Mouse (Mus musculus) embryonic facial prominence, embryonic 13.5 days (tissue): ENCODE results near the gene Bdh1. TPM values are rescaled to one million over a fixed set of nuclear protein-coding genes. Genes with fewer than 3 reads are reported as not detected.
"Not testable (repeated sequence)": the region's sequence is repeated elsewhere in the genome, so short reads cannot be mapped to it uniquely, and the experiment has no call there.

Experiments used
- ATAC-seq: fragments of 200-750 bp; cut with Nextera tagmentation; 2 replicates; pipeline ENCODE4 v1.8.0; 2017; ENCODE audit warnings: low read depth; ENCODE audit not compliant: insufficient number of reproducible peaks, insufficient read depth, low FRiP score, low TSS enrichment
- H3K27ac ChIP-seq: fragments of 300-500 bp; sonication (generic); 2 replicates; pipeline ENCODE4 v1.5.1; 2015; ENCODE audit warnings: moderate library complexity, mild to moderate bottlenecking, inconsistent platforms
- H3K27me3 ChIP-seq: fragments of 300-500 bp; sonication (generic); 2 replicates; pipeline ENCODE4 v1.6.1; 2015; ENCODE audit warnings: mild to moderate bottlenecking, inconsistent platforms
- H3K36me3 ChIP-seq: fragments of 300-500 bp; sonication (generic); 2 replicates; pipeline ENCODE4 v1.6.1; 2015; ENCODE audit warnings: mild to moderate bottlenecking, inconsistent platforms
- H3K4me1 ChIP-seq: fragments of 300-500 bp; sonication (generic); 2 replicates; pipeline ENCODE4 v1.6.1; 2015; ENCODE audit warnings: inconsistent platforms
- H3K4me2 ChIP-seq: fragments of 300-500 bp; sonication (generic); 2 replicates; pipeline ENCODE4 v1.6.1; 2015; ENCODE audit warnings: moderate library complexity, mild to moderate bottlenecking, inconsistent platforms
- H3K4me3 ChIP-seq: fragments of 300-500 bp; sonication (generic); 2 replicates; pipeline ENCODE4 v1.5.1; 2015; ENCODE audit warnings: mild to moderate bottlenecking, inconsistent platforms
- H3K9ac ChIP-seq: fragments of 300-500 bp; sonication (generic); 2 replicates; pipeline ENCODE4 v1.6.1; 2015; ENCODE audit warnings: mild to moderate bottlenecking, inconsistent platforms
- H3K9me3 ChIP-seq: fragments of 300-500 bp; sonication (generic); 2 replicates; pipeline ENCODE4 v1.6.1; 2016; ENCODE audit warnings: inconsistent platforms
- WGBS: fragments of 180-500 bp; shearing (Covaris S2); methylation state at CpG from one replicate; pipeline ENCODE4 v1.1.7; 2015; ENCODE audit warnings: mixed read lengths; 5-methylcytosine and 5-hydroxymethylcytosine counted together
- polyA plus RNA-seq: library from polyadenylated mRNA; unstranded; fragments of >200 nt; fragmentation: Nextera tagmentation; extraction: Ambion mirVana; gene quantifications from 2 replicates; pipeline ENCODE4 v1.2.1, GENCODE M21; 2015

The Bdh1 gene
- polyA plus RNA-seq, 1 experiment from 2014 or later = 31.9 TPM

- Histone ChIP-seq H3K9me3 (no peaks in the 10 kb centered on the region), H3K4me2 (no peak overlapping the region), H3K4me3 (no peak overlapping the region), H3K27me3 (no peaks in the 10 kb centered on the region; the same call in 1 of the 2 replicates), H3K4me1 (no peaks in the 10 kb centered on the region; the same call in 1 of the 2 replicates), H3K27ac (no peak overlapping the region), H3K9ac (no peak overlapping the region), H3K36me3 (no peaks in the 10 kb centered on the region)
- ATAC-seq = no peak
- WGBS = 25% methylated on average over 4 of the region's 4 CpGs
Observed at GRCm38 (mm10) chr16:31465630-31466029, 43.5 kb downstream of the Bdh1 start.

- Histone ChIP-seq H3K27me3 (no peaks in the 10 kb centered on the region; the same call in 1 of the 2 replicates), H3K4me2 (no peak overlapping the region), H3K36me3 (no peaks in the 10 kb centered on the region), H3K4me1 (no peaks in the 10 kb centered on the region), H3K9ac (no peak overlapping the region), H3K4me3 (no peak overlapping the region), H3K27ac (no peak overlapping the region), H3K9me3 (no peaks in the 10 kb centered on the region)
- WGBS = 82% methylated on average over 5 of the region's 5 CpGs
- no peak for ATAC-seq
Observed at GRCm38 (mm10) chr16:31466106-31466505, 44.0 kb downstream of the Bdh1 start.

- H3K4me1 ChIP-seq = peaks cover 17% of the 10 kb centered on the region
- H3K4me3 ChIP-seq, H3K9me3 ChIP-seq, H3K27ac ChIP-seq, H3K27me3 ChIP-seq, H3K36me3 ChIP-seq, H3K4me2 ChIP-seq, ATAC-seq, H3K9ac ChIP-seq: not testable (repeated sequence)
- 97% methylated on average over 4 of the region's 4 CpGs for WGBS
Observed at GRCm38 (mm10) chr16:31470819-31471218, 48.7 kb downstream of the Bdh1 start.

GRCm38 (mm10) chr16:31471994-31472393 lies 49.9 kb downstream of the Bdh1 start:
- Histone ChIP-seq H3K4me1 (peaks cover 21% of the 10 kb centered on the region), H3K4me3 (no peak overlapping the region), H3K27me3 (no peaks in the 10 kb centered on the region), H3K9ac (no peak overlapping the region), H3K9me3 (no peaks in the 10 kb centered on the region), H3K4me2 (no peak overlapping the region), H3K36me3 (no peaks in the 10 kb centered on the region), H3K27ac (no peak overlapping the region)
- ATAC-seq = no peak
- WGBS = 85% methylated on average over 5 of the region's 5 CpGs

- no peak overlapping the region for H3K4me2 ChIP-seq
- no peak overlapping the region for H3K27ac ChIP-seq
- WGBS = 94% methylated on average over 1 of the region's 1 CpGs
- H3K36me3 ChIP-seq = no peaks in the 10 kb centered on the region
- ATAC-seq = no peak
- no peaks in the 10 kb centered on the region for H3K27me3 ChIP-seq
- no peaks in the 10 kb centered on the region for H3K9me3 ChIP-seq
- H3K4me1 ChIP-seq = peaks cover 21% of the 10 kb centered on the region
- no peak overlapping the region for H3K9ac ChIP-seq
- H3K4me3 ChIP-seq = no peak overlapping the region
Observed at GRCm38 (mm10) chr16:31473226-31473625, 51.1 kb downstream of the Bdh1 start.

GRCm38 (mm10) chr16:31475123-31475968 lies 53.3 kb downstream of the Bdh1 start:
- H3K27ac ChIP-seq = peak overlapping the region; percentile 74
- peak overlapping the region; percentile 1; the same call in 1 of the 2 replicates for H3K4me2 ChIP-seq
- 42% methylated on average over 9 of the region's 9 CpGs for WGBS
- H3K9ac ChIP-seq = 0 out of 2 replicates have a peak overlapping the region, but pooled peaks have one; percentile 16
- H3K9me3 ChIP-seq = peaks cover 7% of the 10 kb centered on the region
- H3K4me1 ChIP-seq = peaks cover 21% of the 10 kb centered on the region
- H3K4me3 ChIP-seq = no peak overlapping the region
- H3K36me3 ChIP-seq = no peaks in the 10 kb centered on the region
- peak; percentile 18; the same call in 1 of the 2 replicates for ATAC-seq
- H3K27me3 ChIP-seq = no peaks in the 10 kb centered on the region

GRCm38 (mm10) chr16:31476872-31477603 lies 55.0 kb downstream of the Bdh1 start:
- H3K27ac ChIP-seq = no peak overlapping the region
- ATAC-seq = no peak
- H3K36me3 ChIP-seq = no peaks in the 10 kb centered on the region
- no peak overlapping the region for H3K4me2 ChIP-seq
- no peak overlapping the region for H3K4me3 ChIP-seq
- H3K27me3 ChIP-seq = no peaks in the 10 kb centered on the region
- peaks cover 7% of the 10 kb centered on the region for H3K9me3 ChIP-seq
- H3K9ac ChIP-seq = no peak overlapping the region
- peaks cover 21% of the 10 kb centered on the region for H3K4me1 ChIP-seq
- WGBS = 58% methylated on average over 7 of the region's 7 CpGs

GRCm38 (mm10) chr16:31485336-31485735 lies 63.3 kb downstream of the Bdh1 start:
- no peaks in the 10 kb centered on the region for H3K27me3 ChIP-seq
- 94% methylated on average over 5 of the region's 5 CpGs for WGBS
- no peak overlapping the region for H3K27ac ChIP-seq
- no peaks in the 10 kb centered on the region for H3K9me3 ChIP-seq
- no peaks in the 10 kb centered on the region for H3K36me3 ChIP-seq
- no peak overlapping the region for H3K4me3 ChIP-seq
- peaks cover 9% of the 10 kb centered on the region for H3K4me1 ChIP-seq
- H3K9ac ChIP-seq = no peak overlapping the region
- H3K4me2 ChIP-seq = no peak overlapping the region
- no peak for ATAC-seq

- H3K27ac ChIP-seq = no peak overlapping the region
- no peaks in the 10 kb centered on the region for H3K36me3 ChIP-seq
- WGBS = 82% methylated on average over 3 of the region's 3 CpGs
- no peak overlapping the region for H3K4me3 ChIP-seq
- no peaks in the 10 kb centered on the region for H3K9me3 ChIP-seq
- no peak for ATAC-seq
- H3K27me3 ChIP-seq = no peaks in the 10 kb centered on the region
- no peak overlapping the region for H3K4me2 ChIP-seq
- H3K4me1 ChIP-seq = peaks cover 9% of the 10 kb centered on the region
- H3K9ac ChIP-seq = no peak overlapping the region
Observed at GRCm38 (mm10) chr16:31487266-31487665, 65.2 kb downstream of the Bdh1 start.

- WGBS = 43% methylated on average over 3 of the region's 3 CpGs
- H3K9ac ChIP-seq = no peak overlapping the region
- no peak overlapping the region for H3K27ac ChIP-seq
- no peaks in the 10 kb centered on the region for H3K36me3 ChIP-seq
- H3K9me3 ChIP-seq = no peaks in the 10 kb centered on the region
- peaks cover 24% of the 10 kb centered on the region for H3K4me1 ChIP-seq
- H3K27me3 ChIP-seq = no peaks in the 10 kb centered on the region
- H3K4me3 ChIP-seq = no peak overlapping the region
- H3K4me2 ChIP-seq = no peak overlapping the region
- no peak for ATAC-seq
Observed at GRCm38 (mm10) chr16:31489096-31489495, 67.0 kb downstream of the Bdh1 start.

- Histone ChIP-seq H3K27ac (no peak overlapping the region), H3K27me3 (no peaks in the 10 kb centered on the region), H3K9me3 (no peaks in the 10 kb centered on the region), H3K4me3 (no peak overlapping the region), H3K36me3 (no peaks in the 10 kb centered on the region), H3K4me2 (no peak overlapping the region), H3K9ac (no peak overlapping the region), H3K4me1 (peaks cover 30% of the 10 kb centered on the region)
- ATAC-seq = no peak
- WGBS = 94% methylated on average over 7 of the region's 7 CpGs
Observed at GRCm38 (mm10) chr16:31490967-31491366, 68.9 kb downstream of the Bdh1 start.
